Mouse (Mus musculus) liver, embryonic 14.5 days (tissue): Measurements from ENCODE around the gene Rpl10a.

Source experiments
- CTCF ChIP-seq: IDR thresholded peaks from 2 replicates; pipeline ENCODE4 v1.5.1; 2016; ENCODE audit warnings: antibody characterized with exemption, low read depth, control low read depth
- EP300 ChIP-seq: IDR thresholded peaks from 2 replicates; pipeline ENCODE4 v1.6.1; 2016; ENCODE audit warnings: antibody characterized with exemption, low read depth

GRCm38 (mm10) chr17:28369056-28369455, 40.8 kb downstream of the Rpl10a start:
- TF ChIP-seq CTCF, result no peak
- no peak for TF ChIP-seq EP300
